Mouse (Mus musculus) thymus, postnatal 14 days (tissue): ENCODE measurements around the gene Clec12b.

Experiments used
- DNase-seq: peaks from one replicate; pipeline ENCODE4 v3.0.0; 2021

Gene Clec12b

GRCm38 (mm10) chr6:129385774-129386173, at the start of gene Clec12b:
Gene Clec12b, minus strand, starts transcription at chr6:129385874.
- DNase-seq, result no peak

GRCm38 (mm10) chr6:129434239-129434638, 48.6 kb upstream of the Clec12b start:
- no peak for DNase-seq

GRCm38 (mm10) chr6:129427281-129427680, 41.6 kb upstream of the Clec12b start:
- no peak for DNase-seq

- no peak for DNase-seq
Observed at GRCm38 (mm10) chr6:129425812-129426211, 40.1 kb upstream of the Clec12b start.

GRCm38 (mm10) chr6:129425217-129425616, 39.5 kb upstream of the Clec12b start:
- no peak for DNase-seq

- peak; percentile 68 for DNase-seq
Observed at GRCm38 (mm10) chr6:129423734-129424072, 38.0 kb upstream of the Clec12b start.

GRCm38 (mm10) chr6:129423040-129423733, 37.5 kb upstream of the Clec12b start:
- DNase-seq, result no peak

- no peak for DNase-seq
Observed at GRCm38 (mm10) chr6:129422311-129422710, 36.6 kb upstream of the Clec12b start.

GRCm38 (mm10) chr6:129414177-129414576, 28.5 kb upstream of the Clec12b start:
- no peak for DNase-seq

- DNase-seq, result no peak
Observed at GRCm38 (mm10) chr6:129408562-129408961, 22.9 kb upstream of the Clec12b start, which contains the start of gene Clec9a. Gene Clec9a, plus strand, starts transcription at chr6:129408862.

- DNase-seq, result no peak
Observed at GRCm38 (mm10) chr6:129407324-129407723, 21.6 kb upstream of the Clec12b start.

- no peak for DNase-seq
Observed at GRCm38 (mm10) chr6:129405999-129406398, 20.3 kb upstream of the Clec12b start.

- no peak for DNase-seq
Observed at GRCm38 (mm10) chr6:129403391-129403790, 17.7 kb upstream of the Clec12b start.

GRCm38 (mm10) chr6:129402404-129402803, 16.7 kb upstream of the Clec12b start:
- DNase-seq, result no peak

- DNase-seq, result no peak
Observed at GRCm38 (mm10) chr6:129399945-129400344, 14.3 kb upstream of the Clec12b start.

GRCm38 (mm10) chr6:129396997-129397396, 11.3 kb upstream of the Clec12b start, which contains the start of gene Clec1b:
Gene Clec1b, plus strand, starts transcription at chr6:129397297.
- DNase-seq, result no peak

- DNase-seq, result no peak
Observed at GRCm38 (mm10) chr6:129393732-129394131, 8.1 kb upstream of the Clec12b start.

GRCm38 (mm10) chr6:129393087-129393720, 7.5 kb upstream of the Clec12b start:
- no peak for DNase-seq

GRCm38 (mm10) chr6:129385000-129385399, 674 bp downstream of the Clec12b start:
- no peak for DNase-seq

- no peak for DNase-seq
Observed at GRCm38 (mm10) chr6:129383466-129383865, 2.2 kb downstream of the Clec12b start.

GRCm38 (mm10) chr6:129381736-129382135, 3.9 kb downstream of the Clec12b start:
- no peak for DNase-seq

- no peak for DNase-seq
Observed at GRCm38 (mm10) chr6:129380454-129380853, 5.2 kb downstream of the Clec12b start.

- no peak for DNase-seq
Observed at GRCm38 (mm10) chr6:129374937-129375471, 10.7 kb downstream of the Clec12b start.
